Mouse (Mus musculus): ENCODE data around the gene Gpkow.

GRCm38 (mm10) chrX:7680864-7681263, 16.1 kb upstream of the Gpkow start, which contains the start of gene Magix:
- TF ChIP-seq EP300 (optimal IDR thresholded peaks at IDR 0.05), result no peak
- no peak for TF ChIP-seq CTCF (IDR thresholded peaks at IDR 0.05; ENCODE audit: low read depth)

All from stomach, postnatal 0 days (tissue).